Mouse (Mus musculus): ENCODE data around the gene Fthl17a. TPM values are rescaled to one million over a fixed set of nuclear protein-coding genes. Genes with fewer than 3 reads are reported as not detected.

Fthl17a gene
- total RNA-seq (2021): not detected

DNA sequence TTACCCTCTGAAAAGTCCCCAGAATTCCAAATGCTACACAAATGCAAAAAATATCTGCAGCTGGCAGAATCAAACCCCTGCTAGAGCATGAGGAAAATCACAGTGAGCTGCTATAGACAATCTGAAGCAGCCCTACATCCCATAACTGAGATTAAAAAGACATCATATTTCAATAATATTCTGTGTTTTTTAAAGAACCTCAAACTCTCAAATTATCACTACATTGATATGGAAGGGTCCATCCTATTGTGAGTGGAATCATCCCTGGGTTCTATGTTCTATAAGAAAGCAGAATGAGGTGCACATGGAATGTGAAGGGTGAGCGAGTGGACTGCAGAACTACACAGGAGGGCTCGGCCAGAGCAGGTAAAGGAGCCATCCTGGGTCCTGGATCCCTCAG is at the start of gene Fthl17a:
Gene Fthl17a, plus strand, starts transcription at position 301 of the 400 bp plus-strand sequence.
- no peak for DNase-seq
- intact Hi-C loops (cut with DNase I): no loop called here

DNA sequence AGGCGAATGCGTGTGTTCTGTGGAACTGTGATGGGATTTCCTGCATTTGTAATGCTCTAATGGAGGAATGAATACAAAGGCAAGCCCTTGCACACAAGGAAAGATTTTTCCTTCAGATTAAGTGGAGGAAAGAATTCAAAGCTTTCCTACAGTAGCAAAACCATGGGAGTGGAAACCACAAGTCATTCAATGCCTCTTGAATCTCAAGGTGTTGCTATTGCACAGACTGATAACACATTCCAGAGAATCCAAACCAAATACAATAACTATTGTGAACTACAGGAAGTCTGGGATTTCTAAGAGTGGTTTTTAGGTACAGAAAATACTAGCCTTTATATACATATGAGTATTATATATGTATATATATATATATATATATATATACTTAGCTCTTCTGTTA is 42.5 kb upstream of the Fthl17a start:
- intact Hi-C loops (cut with DNase I): no loop called here
- no peak for DNase-seq

DNA sequence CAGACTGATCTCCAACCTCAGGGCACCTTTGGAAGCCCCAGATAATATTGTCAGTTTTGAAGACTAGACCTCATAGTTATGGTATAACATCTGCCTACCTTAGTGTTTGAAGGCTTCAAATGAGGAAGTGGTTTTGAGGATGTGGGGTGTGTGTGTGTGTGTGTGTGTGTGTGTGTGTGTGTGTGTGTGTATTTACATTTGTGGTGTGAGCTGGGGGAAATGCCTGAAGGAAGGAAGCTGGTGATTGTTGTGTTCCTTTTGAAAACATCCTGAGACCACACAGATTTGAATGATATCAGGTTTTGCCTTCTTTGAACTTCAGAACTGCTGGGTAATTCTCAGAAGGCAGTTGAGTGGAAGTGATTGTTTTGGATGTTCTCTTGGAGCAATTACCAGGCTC is 22.6 kb upstream of the Fthl17a start:
- intact Hi-C loops (cut with DNase I): no loop called here
- no peak for DNase-seq

GRCm38 (mm10) chrX:85271821-85272220 is 22.3 kb downstream of the Fthl17a start:
- DNase-seq: no peak
- intact Hi-C loops (cut with DNase I): no loop called here

GRCm38 (mm10) chrX:85272296-85272695 is 22.8 kb downstream of the Fthl17a start:
- intact Hi-C loops (cut with DNase I): no loop called here
- no peak for DNase-seq

GRCm38 (mm10) chrX:85289846-85290245 is 40.4 kb downstream of the Fthl17a start:
- intact Hi-C loops (cut with DNase I): no loop called here
- DNase-seq: no peak

GRCm38 (mm10) chrX:85292781-85293180 is 43.3 kb downstream of the Fthl17a start:
- no peak for DNase-seq
- intact Hi-C loops (cut with DNase I): no loop called here

DNA sequence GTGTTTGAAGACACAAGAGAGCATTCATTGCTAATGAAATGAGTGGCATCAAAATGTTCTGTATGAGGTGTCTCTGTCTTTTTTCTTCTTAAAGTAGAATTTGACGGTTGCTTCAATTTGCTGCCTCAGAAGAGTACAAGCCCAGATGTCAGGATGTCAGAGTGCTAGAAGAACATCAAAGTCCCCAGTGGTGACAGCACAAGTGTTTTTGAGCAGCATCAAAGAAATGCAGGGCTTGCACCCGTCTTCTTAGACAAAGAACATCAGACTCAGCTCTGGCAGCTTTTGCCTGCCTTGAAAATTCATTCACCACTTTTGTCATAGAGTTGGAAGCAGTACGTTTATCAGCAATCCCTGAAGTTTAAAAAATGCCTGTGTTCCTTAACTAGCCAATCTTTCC is 44.5 kb downstream of the Fthl17a start:
- DNase-seq: no peak
- intact Hi-C loops (cut with DNase I): no loop called here

GRCm38 (mm10) chrX:85304674-85305073 is 55.2 kb downstream of the Fthl17a start:
- intact Hi-C loops (cut with DNase I): no loop called here
- DNase-seq: no peak

- intact Hi-C loops (cut with DNase I): loop anchor here (2.0 to 10.0 kb wide), 4 partner anchors 86 to 724 kb away; no protein-coding TSS in a partner anchor
Observed at GRCm38 (mm10) chrX:85318576-85318975, 69.1 kb downstream of the Fthl17a start.

DNA sequence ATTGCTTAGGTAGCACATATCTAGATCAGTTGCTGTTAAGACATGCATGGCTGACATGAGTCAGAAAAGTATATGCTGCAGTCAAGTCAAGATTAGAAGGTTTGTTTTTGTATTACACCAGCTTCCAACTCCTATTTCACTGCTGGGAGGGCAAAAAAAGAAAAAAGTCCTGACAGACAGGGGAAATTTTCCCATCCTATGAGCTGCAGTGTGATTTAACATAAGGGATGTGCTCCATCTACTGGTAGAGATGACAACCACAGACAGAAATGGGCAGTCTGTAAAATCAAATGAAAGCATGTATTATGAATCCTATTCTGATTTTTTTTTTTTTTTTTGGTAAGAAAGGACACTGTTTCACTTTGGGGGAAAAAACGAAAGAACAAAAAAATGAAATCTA is 69.7 kb downstream of the Fthl17a start:
- intact Hi-C loops (cut with DNase I): loop anchor here (2.0 to 10.0 kb wide), 4 partner anchors 87 to 724 kb away; no protein-coding TSS in a partner anchor
- DNase-seq: no peak

More at GRCm38 (mm10) chrX:85318576-85318975, 69.1 kb downstream of the Fthl17a start:
- no peak for DNase-seq

Data from heart, postnatal 36 days (tissue).